Mouse (Mus musculus) ovary, adult 18-20 months (tissue): ENCODE measurements around the gene Nbea.

Source experiments
- DNase-seq: peaks from one replicate; pipeline ENCODE4 v3.0.0; 2022; ENCODE audit warnings: low spot score, mixed read lengths

Gene Nbea

DNA sequence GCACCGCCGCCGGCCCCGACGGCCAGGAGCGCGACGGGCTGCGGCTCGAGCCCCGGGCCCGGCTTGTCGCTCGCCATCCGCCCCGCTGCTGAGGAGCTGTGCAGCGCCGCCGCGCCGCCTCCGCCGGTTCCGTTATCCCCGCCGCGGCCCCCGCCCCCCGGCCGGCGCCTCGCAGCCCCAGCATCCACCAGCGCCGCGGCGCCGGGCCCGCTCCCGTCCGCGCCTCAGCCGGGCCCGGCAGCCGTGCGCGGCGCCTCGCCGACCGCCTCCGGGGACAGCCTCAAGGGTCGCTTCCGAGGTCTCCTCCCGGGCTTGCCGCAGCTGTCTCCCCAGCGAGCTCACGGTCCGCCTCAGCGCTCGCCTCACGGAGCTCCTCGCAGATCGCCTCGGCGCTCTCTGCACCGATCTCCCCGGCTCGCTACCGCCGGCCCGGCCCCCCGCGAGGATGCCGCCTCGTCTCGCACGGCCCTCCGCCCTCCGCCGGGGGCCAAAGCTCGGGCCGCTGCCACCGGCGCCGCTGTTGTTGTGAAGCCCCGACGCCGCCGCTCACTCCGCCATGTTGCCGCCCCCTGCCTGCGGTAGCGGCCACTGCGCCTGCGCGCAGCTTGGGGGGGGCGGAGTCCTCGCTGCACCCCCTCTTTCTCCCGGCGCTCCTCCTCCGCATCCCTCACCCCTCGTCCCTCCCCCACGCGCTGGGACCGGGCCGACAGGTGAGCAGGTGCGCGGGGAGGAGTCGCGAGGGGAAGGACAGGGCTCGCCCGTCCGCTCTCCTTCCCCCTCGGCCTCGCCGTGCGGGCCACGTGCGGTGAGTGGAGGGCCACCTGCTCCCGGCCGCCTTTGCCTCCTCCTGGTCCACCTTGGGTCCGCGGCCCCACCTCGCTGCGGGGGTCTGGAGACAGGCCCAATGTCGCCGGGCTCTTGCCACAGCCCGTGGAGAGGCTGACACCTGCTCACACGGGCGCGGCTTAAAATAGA lies at the start of gene Nbea:
Nbea (minus strand) TSS at position 543 of the 975 bp plus-strand sequence.
- DNase-seq: peak; percentile 71

DNA sequence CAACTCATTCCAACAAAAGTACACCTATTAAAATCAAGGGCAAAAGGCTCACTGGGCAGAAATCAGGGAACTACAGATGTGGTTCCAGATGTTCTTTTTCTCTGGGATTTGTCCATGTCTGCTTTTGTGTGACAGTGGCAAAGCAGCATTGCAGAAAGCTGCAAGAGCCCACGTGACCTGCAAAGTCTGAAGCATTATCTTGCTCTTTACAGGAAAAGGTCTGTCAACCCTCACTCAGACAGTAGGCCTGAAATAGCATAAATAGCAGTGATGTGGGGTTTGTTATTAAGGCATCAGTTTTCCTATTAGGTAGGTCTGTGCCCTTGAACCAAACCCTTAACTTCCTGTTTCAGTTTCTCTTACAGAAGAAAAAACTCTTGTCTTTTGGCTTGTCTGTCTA lies 45.8 kb upstream of the Nbea start:
- DNase-seq: no peak

DNA sequence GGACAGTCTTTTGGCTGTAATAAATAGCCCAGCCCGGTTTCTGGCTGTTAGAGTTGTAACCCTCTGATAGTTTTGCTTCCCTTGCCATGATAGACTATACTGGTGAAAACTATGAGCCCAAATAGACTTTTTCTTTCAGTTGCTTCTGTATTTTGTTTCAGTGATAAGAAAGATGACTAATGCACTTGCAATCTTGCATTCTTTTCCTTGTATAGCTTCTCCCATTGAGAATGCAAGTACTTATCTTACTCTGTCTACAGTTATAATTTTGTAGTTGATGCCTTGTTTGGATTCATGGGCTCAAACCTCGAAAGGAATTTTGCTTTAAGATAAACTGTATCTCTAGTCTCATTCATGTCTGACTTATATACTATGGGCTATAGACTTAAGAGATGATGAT lies 32.5 kb upstream of the Nbea start:
- DNase-seq: no peak

- DNase-seq: no peak
Measured at GRCm38 (mm10) chr3:56203968-56204367, 20.5 kb upstream of the Nbea start.

DNA sequence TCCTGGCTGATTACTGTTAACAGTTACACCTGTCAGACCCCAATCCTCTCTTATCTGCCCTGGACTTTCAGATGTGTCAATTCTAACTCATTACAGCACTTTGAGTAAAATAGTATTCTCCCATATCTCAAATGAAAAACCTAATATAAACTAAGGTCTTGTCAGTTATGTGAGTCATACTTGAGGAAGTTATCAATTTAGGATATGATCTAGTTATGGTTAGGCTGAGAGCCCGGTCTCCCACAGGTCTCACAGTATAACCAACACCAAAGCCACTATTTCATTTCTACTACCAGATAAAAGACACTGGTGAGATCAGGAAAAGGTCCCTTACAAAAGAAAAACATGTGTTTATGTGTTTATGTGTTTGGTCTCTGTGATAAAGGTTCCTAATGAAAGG lies 4.7 kb upstream of the Nbea start:
- DNase-seq: no peak

- no peak for DNase-seq
Measured at GRCm38 (mm10) chr3:56187131-56187779, 3.8 kb upstream of the Nbea start.

DNA sequence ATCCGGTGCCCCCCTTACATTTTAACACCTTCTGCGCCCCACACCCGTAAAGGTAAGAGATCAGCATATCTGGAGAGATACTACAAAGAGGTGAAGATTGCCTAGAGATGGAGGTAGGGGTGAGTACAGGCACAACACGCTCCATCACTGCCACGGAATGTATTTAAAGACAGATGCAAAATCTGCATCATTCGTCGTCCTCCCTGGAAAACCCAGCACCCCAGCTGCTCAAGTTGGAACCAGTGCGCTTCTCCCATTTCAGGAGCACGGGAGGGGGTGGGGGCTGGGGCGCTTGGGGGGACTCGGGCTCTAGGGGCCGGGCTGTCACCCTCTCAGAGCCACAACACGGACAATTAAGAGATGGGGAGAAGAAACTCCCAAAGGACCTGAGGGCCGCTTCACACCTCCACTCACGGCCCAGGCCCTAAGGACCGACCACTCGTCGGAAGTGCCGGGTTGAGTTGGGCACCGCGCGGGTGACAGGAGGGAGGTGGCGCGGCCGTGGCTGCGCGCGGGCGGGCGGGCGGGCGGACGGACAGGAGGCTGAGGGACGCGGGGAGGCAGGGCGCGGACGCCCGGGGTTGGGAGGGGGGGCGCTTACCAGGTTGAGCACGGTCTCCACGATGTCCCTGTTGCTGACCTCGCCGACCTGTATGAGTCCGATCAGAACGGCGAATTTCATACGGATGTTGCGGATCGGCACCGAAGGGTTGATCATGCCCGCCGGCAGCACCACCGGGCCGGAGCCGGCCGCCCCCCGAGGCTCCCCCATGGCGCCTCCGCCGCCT lies 936 bp downstream of the Nbea start:
- no peak for DNase-seq

DNA sequence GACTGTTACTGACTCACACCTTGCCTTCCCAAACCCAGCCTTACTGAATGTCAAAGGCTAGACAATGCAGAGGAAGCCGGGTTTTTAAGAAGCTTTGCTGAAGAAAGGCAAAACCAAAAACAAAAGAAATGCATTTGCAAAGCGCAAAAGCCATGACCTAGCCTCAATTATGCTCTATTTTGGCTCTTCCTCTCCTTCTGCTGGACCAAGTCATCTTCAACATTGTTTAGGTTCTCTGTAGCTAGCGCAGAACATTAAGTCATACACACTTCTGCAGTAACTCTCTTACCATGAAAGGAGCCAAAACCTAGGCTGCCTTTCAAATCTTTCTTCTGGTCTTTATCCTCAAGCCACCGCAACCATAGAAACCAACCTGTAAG lies 1.5 kb downstream of the Nbea start:
- no peak for DNase-seq

DNA sequence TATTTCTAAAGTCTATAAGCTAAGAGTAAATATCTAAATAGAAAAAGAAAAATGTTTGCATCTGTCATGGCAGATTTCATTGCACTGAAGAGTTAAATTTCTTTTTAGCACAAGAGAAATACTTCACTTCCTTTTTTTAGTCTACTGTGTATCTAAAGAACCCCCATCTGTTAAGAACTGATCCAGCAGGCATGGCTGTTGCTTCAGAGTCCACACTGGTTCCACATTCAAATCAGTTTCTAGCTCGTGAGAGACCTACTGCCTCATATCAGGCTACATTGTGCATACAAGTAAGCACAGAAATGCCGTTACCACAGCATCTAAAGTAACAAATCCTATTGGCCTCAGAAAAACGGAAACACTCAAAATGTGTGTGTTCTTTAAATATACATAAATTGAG lies 2.5 kb downstream of the Nbea start:
- no peak for DNase-seq

DNA sequence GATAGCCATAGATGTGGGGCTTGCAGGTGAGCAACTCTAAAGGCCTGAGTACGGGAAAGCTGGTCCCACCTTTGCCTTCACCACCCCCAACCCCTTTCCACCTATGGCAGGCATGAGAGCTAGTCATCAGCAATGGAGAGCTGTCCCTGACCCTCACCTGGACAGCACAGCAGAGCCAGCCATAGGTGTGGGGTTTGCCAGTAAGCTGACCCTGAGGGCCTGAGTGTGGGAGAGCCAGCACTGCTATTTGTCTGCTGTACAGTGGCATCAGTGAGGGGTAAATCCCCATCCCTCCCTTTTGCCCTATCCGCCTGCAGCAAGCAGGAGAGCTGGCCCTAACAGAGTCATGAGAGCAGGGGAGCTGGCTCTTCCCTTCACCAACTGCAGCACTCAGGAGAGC lies 25.6 kb downstream of the Nbea start:
- no peak for DNase-seq

- no peak for DNase-seq
Measured at GRCm38 (mm10) chr3:56126674-56127073, 56.8 kb downstream of the Nbea start.

- no peak for DNase-seq
Measured at GRCm38 (mm10) chr3:56116647-56117046, 66.9 kb downstream of the Nbea start.

GRCm38 (mm10) chr3:56108101-56108500 lies 75.4 kb downstream of the Nbea start:
- no peak for DNase-seq

DNA sequence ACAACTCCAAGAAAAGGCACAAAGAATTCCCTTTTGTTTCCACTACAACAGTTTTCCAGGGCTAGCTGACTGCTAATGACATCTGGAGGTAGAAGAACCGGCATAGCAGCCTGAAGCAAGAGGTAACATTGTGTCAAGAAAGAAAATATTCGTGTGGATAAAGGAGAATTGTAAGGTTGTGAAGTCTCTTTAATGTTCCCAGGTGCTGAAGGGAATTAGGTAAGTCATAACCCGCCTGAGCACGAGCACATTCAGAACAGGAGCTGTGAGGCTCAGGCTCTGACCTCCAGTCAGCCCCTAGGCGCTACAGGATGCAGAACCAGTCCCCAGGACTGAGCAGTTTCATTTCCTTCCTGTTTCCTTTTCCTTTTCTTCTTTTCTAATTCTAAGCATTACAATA lies 86.4 kb downstream of the Nbea start:
- no peak for DNase-seq

DNA sequence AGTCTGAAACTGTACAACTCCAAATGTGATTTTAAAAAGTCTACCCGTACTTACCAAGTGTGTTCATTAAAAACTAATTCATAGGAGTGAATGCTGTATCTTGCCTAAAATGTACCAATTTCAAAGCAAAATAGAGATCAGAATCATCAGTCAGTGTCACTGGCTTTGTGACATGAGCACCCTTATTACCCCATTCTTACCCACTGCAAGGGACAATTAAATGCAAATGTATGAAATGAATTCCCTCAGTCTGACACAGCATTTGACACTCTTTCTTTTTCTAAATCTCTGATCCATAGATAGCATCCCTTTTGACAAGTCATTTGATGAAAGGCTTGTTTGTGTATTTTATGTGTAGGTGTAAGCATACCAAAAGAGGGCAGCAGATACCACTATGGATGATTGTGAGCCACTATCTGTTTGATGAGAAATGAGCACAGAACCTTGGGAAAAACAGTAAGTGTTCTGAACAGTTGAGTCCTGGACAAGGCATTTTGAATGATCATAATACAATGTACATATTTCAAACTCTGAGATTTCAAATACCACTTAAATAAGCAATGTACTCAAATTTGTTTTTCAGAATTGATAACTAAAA lies 104.4 kb downstream of the Nbea start:
- DNase-seq: no peak

DNA sequence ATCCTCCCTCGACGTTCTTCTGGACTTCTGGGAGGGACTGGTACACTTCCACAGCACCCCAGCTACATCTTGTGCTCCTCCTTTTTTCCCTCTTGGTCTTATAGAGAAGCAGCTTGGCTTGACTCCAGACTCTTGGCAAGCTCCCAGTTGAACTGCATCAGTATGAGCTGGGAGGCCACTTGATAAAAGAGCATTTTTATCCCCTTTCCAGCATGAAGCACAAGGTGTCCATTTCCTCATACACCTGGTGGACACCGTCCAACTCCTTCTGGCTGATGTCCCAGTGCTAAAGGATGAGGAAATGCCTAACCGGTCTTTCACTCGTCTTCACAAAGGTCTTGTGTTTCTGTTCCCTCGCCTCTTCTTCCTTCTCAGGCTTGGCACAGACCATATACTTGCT lies 115.7 kb downstream of the Nbea start:
- DNase-seq: peak; percentile 42

DNA sequence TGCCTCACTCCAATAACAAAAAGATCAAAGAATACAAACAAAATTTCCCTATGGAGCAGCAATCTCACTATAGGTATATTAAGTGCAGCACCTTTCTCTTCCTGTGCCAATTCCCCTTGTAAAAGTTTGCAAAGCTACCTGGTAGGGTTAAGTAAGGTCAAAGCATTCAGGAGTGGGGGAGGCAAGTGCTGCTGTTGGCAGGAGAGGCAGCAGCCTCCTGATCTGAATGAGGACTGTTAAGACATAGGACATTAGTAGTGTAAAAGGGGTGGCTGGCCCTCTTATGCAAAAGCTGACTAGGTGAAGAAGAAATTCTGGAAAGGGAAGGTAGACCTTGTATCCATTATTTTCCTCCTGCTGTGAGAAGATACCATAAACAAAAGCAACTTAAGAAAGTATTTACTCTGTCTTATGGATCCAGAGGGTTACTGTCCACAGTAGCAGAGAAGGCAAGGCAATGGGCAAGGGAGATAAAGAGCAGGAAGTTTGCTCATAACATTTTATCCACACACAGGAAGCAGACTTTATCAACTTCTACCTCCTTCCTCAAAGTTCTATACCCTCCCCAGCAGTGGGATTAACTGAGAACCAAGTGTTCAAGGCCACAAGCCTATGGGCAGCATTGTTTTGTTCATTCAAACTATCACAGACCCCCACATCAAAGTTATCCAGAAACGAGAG lies 117.0 kb downstream of the Nbea start:
- DNase-seq: no peak

DNA sequence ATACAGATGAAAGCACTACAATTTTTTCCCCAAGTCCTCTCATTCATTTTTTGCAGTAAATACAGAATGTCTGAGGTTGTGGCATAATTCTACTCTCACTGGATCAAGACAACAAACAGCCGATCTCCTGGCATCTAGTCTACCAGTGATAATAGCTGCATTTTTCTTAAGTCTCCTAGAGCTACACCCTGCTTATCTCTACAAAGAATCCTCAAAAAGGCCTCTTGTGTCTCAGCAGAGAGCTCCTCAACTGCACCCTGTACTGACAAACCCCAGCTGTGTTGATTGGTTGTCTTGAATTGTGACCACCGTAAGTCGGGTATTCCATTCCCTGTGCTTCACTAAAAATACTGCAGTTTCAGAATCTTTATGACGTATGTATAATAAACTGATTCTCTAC lies 118.3 kb downstream of the Nbea start:
- DNase-seq: no peak

DNA sequence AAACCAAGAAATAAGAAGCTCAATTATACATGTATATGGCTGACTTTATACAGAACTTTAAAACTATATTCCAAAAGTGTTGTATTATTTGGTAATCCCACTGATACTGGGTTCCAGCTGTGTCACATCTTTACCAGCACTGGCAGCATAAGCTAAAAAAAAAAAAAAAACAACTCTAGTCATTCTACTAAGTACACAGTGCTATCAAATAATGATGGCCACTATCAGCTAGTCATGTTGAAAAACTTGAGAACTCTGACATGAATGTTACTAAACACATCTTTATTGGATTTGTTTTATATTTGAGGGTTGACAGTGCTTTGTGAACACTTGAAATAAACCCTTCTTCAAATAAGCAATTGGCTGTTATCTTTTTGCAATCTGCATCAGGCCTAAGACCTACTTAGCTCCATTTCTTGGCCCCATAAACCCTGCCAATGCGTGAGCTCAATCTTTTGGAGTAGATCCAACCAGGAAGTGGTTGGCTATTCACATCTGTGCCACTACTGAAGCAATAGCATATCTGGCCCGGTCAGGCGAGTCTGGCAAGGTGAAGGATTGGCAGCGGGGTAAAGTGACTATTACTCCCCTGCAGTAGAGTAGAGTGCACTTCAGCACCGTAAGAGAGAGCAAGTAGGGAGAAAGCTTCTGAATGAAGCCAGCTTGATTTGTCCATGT lies 137.7 kb downstream of the Nbea start:
- no peak for DNase-seq

- no peak for DNase-seq
Measured at GRCm38 (mm10) chr3:56043091-56043490, 140.4 kb downstream of the Nbea start.

GRCm38 (mm10) chr3:56039494-56039893 lies 144.0 kb downstream of the Nbea start:
- no peak for DNase-seq
